Mouse (Mus musculus) retina, postnatal 1 day (tissue): Measurements from ENCODE around the gene Slx1b.

Experiments
- DNase-seq: peaks from one replicate; pipeline ENCODE4 v3.0.0-alpha.2; 2012

The Slx1b gene

GRCm38 (mm10) chr7:126672111-126672510 is 23.5 kb downstream of the Slx1b start:
- DNase-seq, result no peak

GRCm38 (mm10) chr7:126670152-126670551 is 25.4 kb downstream of the Slx1b start:
- DNase-seq, result no peak

- DNase-seq, result no peak
Observed at GRCm38 (mm10) chr7:126668452-126668851, 27.1 kb downstream of the Slx1b start.

GRCm38 (mm10) chr7:126667495-126668090 is 28.0 kb downstream of the Slx1b start:
- no peak for DNase-seq

GRCm38 (mm10) chr7:126665269-126665668 is 30.3 kb downstream of the Slx1b start:
- no peak for DNase-seq

- DNase-seq, result no peak
Observed at GRCm38 (mm10) chr7:126663646-126664045, 31.9 kb downstream of the Slx1b start.

- DNase-seq, result no peak
Observed at GRCm38 (mm10) chr7:126659771-126660170, 35.8 kb downstream of the Slx1b start.

- DNase-seq, result no peak
Observed at GRCm38 (mm10) chr7:126657522-126657921, 38.1 kb downstream of the Slx1b start.

GRCm38 (mm10) chr7:126655695-126656094 is 39.9 kb downstream of the Slx1b start:
- no peak for DNase-seq

GRCm38 (mm10) chr7:126653991-126654390 is 41.6 kb downstream of the Slx1b start:
- DNase-seq, result no peak

GRCm38 (mm10) chr7:126650852-126651251 is 44.7 kb downstream of the Slx1b start:
- no peak for DNase-seq

- peak; percentile 94 for DNase-seq
Observed at GRCm38 (mm10) chr7:126649231-126650051, 46.1 kb downstream of the Slx1b start, which contains the start of gene Sgf29. TSS of gene Sgf29 (plus strand) at chr7:126649309.

- no peak for DNase-seq
Observed at GRCm38 (mm10) chr7:126648486-126648885, 47.1 kb downstream of the Slx1b start.

GRCm38 (mm10) chr7:126645708-126646107 is 49.9 kb downstream of the Slx1b start:
- DNase-seq, result no peak

GRCm38 (mm10) chr7:126644914-126645313 is 50.7 kb downstream of the Slx1b start:
- peak; percentile 60 for DNase-seq

- DNase-seq, result no peak
Observed at GRCm38 (mm10) chr7:126644345-126644744, 51.2 kb downstream of the Slx1b start.

GRCm38 (mm10) chr7:126643244-126643617 is 52.4 kb downstream of the Slx1b start:
- DNase-seq, result peak; percentile 69

GRCm38 (mm10) chr7:126642545-126643243 is 52.9 kb downstream of the Slx1b start:
- no peak for DNase-seq
